Mouse (Mus musculus): ENCODE results near the gene Olfr373. TPM values are rescaled to one million over a fixed set of nuclear protein-coding genes. Genes with fewer than 3 reads are reported as not detected.

Gene Olfr373
- polyA plus RNA-seq, 1 experiment: not detected

DNA sequence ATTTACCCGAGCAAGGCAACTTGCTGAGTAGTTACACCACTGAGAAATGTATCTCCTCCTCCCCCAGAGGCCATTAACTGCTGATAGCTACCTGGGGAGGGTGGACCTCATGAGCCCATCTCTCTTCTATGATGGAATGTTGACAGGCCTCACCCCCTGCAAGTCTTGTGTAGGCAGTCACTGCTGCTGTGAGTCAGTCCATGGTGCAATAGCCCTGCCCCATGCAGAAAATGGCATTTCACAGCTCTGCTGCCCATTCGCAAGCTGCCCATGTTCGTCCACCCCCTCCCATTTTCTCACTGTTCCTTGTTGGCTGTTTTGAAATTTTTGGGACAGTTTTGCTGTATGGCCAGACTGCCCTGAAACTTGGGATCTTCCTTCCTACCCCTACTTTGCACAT lies 62.5 kb downstream of the Olfr373 start:
- Histone ChIP-seq H3K4me1 (ENCODE audit: control insufficient read depth, insufficient read depth, low read length) (peaks cover 39% of the 10 kb centered on the region), H3K4me3 (ENCODE audit: insufficient read depth, low read length) (no peak overlapping the region), H3K27ac (ENCODE audit: insufficient read depth, low read depth, low read length) (peak overlapping the region; percentile 37)
- no peak for TF ChIP-seq POLR2A (IDR thresholded peaks at IDR 0.05; ENCODE audit: borderline replicate concordance, low read depth, low read length)
- no peak for TF ChIP-seq CTCF (IDR thresholded peaks at IDR 0.05; ENCODE audit: low read depth, low read length)

DNA sequence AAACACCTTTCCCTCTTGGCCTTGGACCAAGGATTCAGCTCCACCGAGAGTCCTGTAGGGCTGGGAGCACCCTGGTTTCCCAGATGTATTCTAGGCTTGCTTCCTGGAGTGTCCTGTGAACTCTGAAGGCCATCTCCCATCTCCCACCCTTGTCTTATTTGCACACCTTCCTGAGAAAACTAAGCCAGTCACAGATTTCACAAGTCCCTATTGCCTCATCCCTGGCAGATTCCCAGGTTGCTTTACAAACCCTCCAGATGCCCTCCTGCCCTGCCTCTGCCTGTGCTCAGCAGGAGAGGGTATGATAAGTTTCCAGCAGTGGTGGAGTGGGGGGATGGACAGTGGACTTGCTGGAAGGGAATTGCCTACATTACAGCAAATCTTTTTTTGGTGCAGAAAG lies 63.1 kb downstream of the Olfr373 start:
- H3K4me1 ChIP-seq (ENCODE audit: control insufficient read depth, insufficient read depth, low read length): peaks cover 42% of the 10 kb centered on the region
- peak overlapping the region; percentile 19; the same call in 1 of the 2 replicates for H3K27ac ChIP-seq (ENCODE audit: insufficient read depth, low read depth, low read length)
- H3K4me3 ChIP-seq (ENCODE audit: insufficient read depth, low read length): no peak overlapping the region
- TF ChIP-seq CTCF (IDR thresholded peaks at IDR 0.05; ENCODE audit: low read depth, low read length) (no peak), POLR2A (IDR thresholded peaks at IDR 0.05; ENCODE audit: borderline replicate concordance, low read depth, low read length) (no peak)

DNA sequence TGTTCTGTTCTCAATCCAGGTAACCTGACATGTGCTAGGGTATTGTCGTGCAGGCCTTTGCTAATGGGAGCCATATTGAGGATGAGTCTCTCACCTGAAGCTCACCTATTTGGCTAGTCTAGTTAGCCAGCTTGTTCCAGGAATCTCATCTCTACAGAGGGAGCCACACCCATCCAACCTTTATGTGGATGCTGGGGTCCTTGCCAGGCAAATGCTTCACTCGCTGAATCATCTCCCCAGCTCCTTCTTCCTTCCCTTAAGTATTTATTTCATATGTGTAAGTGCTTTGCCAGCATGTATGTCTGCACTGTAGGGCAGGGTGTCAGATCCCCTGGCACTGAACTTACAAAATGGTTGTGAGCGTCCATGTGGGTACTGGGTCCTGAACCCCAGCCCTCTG lies 63.6 kb downstream of the Olfr373 start:
- H3K27ac ChIP-seq (ENCODE audit: insufficient read depth, low read depth, low read length): no peak overlapping the region
- TF ChIP-seq POLR2A (IDR thresholded peaks at IDR 0.05; ENCODE audit: borderline replicate concordance, low read depth, low read length): no peak
- TF ChIP-seq CTCF (IDR thresholded peaks at IDR 0.05; ENCODE audit: low read depth, low read length): no peak
- H3K4me1 ChIP-seq (ENCODE audit: control insufficient read depth, insufficient read depth, low read length): peaks cover 47% of the 10 kb centered on the region
- no peak overlapping the region for H3K4me3 ChIP-seq (ENCODE audit: insufficient read depth, low read length)

DNA sequence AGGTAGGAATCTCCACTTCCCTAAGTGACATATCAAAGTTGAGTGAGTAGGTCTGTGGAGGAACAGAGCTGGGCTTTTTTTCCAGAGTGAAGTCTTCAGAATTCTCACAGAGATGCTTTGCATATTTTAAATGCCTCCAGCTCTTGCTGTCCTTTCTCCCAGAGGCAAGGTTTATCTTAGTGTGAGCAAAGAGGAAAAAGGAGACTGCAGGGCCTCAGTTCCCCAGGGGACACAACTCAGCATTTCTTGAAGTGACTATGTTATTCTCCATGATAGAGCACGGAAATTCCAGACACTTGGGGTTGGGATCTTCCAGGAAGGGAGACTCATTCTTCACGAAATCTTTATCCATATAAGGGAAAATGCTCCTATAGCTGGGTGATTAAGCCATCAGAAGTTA lies 64.3 kb downstream of the Olfr373 start:
- TF ChIP-seq CTCF (IDR thresholded peaks at IDR 0.05; ENCODE audit: low read depth, low read length): no peak
- TF ChIP-seq POLR2A (IDR thresholded peaks at IDR 0.05; ENCODE audit: borderline replicate concordance, low read depth, low read length): no peak
- Histone ChIP-seq H3K4me1 (ENCODE audit: control insufficient read depth, insufficient read depth, low read length) (peaks cover 51% of the 10 kb centered on the region), H3K27ac (ENCODE audit: insufficient read depth, low read depth, low read length) (no peak overlapping the region), H3K4me3 (ENCODE audit: insufficient read depth, low read length) (no peak overlapping the region)

DNA sequence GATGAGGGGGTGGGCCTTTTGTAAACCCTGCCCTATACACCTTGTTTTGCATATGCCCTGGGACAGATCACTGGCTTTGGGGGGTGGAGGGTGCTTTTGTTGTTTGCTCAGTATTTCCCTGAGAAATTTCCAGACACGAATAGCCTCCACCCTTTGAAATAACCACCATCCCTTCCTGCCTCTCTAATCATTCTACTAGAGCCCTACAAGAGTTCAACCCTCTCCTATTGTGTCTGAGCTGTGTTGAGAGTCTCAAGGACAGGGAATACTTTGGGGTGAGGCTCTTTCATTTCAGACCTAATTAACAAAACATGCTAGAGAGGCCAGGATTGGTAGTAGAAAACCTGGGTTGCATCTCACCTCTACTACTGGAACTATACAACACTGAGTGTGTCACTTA lies 66.1 kb downstream of the Olfr373 start:
- peaks cover 56% of the 10 kb centered on the region for H3K4me1 ChIP-seq (ENCODE audit: control insufficient read depth, insufficient read depth, low read length)
- TF ChIP-seq CTCF (IDR thresholded peaks at IDR 0.05; ENCODE audit: low read depth, low read length) (no peak), POLR2A (IDR thresholded peaks at IDR 0.05; ENCODE audit: borderline replicate concordance, low read depth, low read length) (no peak)
- H3K4me3 ChIP-seq (ENCODE audit: insufficient read depth, low read length): no peak overlapping the region
- no peak overlapping the region for H3K27ac ChIP-seq (ENCODE audit: insufficient read depth, low read depth, low read length)

DNA sequence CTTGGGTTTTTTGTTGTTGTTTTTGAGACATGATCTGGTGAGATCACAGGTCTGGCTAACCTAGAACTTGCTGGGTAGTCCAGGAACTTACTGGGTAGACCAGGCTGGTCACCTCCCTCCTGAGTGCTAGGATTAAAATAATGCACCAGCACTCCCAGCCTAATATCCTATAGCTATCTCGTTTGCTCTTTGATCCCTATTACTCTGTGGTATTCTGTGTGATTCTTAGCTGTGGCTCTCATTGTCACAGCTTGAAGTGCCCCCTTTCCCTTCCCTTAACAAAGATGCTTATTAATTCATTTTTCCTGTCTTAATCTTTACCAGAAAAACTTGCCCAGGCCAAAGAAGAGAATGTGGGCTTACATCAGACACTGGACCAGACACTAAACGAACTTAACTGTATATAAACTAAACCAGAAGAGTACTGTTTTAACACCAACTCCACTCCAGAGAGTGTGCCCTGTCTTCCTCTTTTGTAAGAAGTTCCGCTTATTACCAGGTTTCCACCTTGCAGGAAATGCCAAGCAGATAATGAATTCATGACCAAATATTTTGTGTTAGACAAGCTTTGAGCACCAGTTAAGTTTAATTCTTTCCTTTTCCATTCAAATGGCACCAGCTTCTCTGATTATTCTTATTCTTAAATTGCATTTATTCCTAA lies 68.6 kb downstream of the Olfr373 start:
- Histone ChIP-seq H3K27ac (ENCODE audit: insufficient read depth, low read depth, low read length) (peak overlapping the region; percentile 48), H3K4me3 (ENCODE audit: insufficient read depth, low read length) (no peak overlapping the region), H3K4me1 (ENCODE audit: control insufficient read depth, insufficient read depth, low read length) (peaks cover 43% of the 10 kb centered on the region)
- TF ChIP-seq POLR2A (IDR thresholded peaks at IDR 0.05; ENCODE audit: borderline replicate concordance, low read depth, low read length): no peak
- TF ChIP-seq CTCF (IDR thresholded peaks at IDR 0.05; ENCODE audit: low read depth, low read length): no peak

Other genes starting within 250 kb of the Olfr373 start
- gene Zfp709, start 201.2 kb upstream of the Olfr373 start, polyA plus RNA-seq (2012; ENCODE audit: insufficient read depth, insufficient read length, missing spikeins): 8.6 and 9.1 TPM in 2 replicates
- gene Zfp882, start 174.6 kb upstream of the Olfr373 start, polyA plus RNA-seq (2012; ENCODE audit: insufficient read depth, insufficient read length, missing spikeins): 1.1 and 1.2 TPM in 2 replicates
- gene Zfp617, start 174.5 kb upstream of the Olfr373 start, polyA plus RNA-seq (2012; ENCODE audit: insufficient read depth, insufficient read length, missing spikeins): 14.4 and 17.5 TPM in 2 replicates
- 12.0 and 13.8 TPM in 2 replicates for gene Zfp961, start 132.1 kb upstream of the Olfr373 start, polyA plus RNA-seq (2012; ENCODE audit: insufficient read depth, insufficient read length, missing spikeins)
- gene Cyp4f18, start 73.6 kb upstream of the Olfr373 start, polyA plus RNA-seq (2012; ENCODE audit: insufficient read depth, insufficient read length, missing spikeins): 16.6 and 18.1 TPM in 2 replicates
- not detected in 2 replicates for gene Olfr372, start 42.0 kb upstream of the Olfr373 start, polyA plus RNA-seq (2012; ENCODE audit: insufficient read depth, insufficient read length, missing spikeins)
- gene Olfr374, start 23.9 kb downstream of the Olfr373 start, polyA plus RNA-seq (2012; ENCODE audit: insufficient read depth, insufficient read length, missing spikeins): 0.32 and 0.52 TPM in 2 replicates
- 235 and 239 TPM in 2 replicates for gene Tpm4, start 51.8 kb downstream of the Olfr373 start, polyA plus RNA-seq (2012; ENCODE audit: insufficient read depth, insufficient read length, missing spikeins)
- 113 and 128 TPM in 2 replicates for gene Rab8a, start 78.0 kb downstream of the Olfr373 start, polyA plus RNA-seq (2012; ENCODE audit: insufficient read depth, insufficient read length, missing spikeins)
- gene Hsh2d, start 106.5 kb downstream of the Olfr373 start, polyA plus RNA-seq (2012; ENCODE audit: insufficient read depth, insufficient read length, missing spikeins): 0.29 TPM in 1 of 2 replicates, not detected in the other
- gene Cib3, start 129.7 kb downstream of the Olfr373 start, polyA plus RNA-seq (2012; ENCODE audit: insufficient read depth, insufficient read length, missing spikeins): 0.54 TPM in 1 of 2 replicates, not detected in the other
- gene Gm11034, start 130.5 kb downstream of the Olfr373 start, polyA plus RNA-seq (2012; ENCODE audit: insufficient read depth, insufficient read length, missing spikeins): not detected in 2 replicates
- gene Fam32a, start 136.6 kb downstream of the Olfr373 start, polyA plus RNA-seq (2012; ENCODE audit: insufficient read depth, insufficient read length, missing spikeins): 56.6 and 58.3 TPM in 2 replicates
- 51.4 and 60.2 TPM in 2 replicates for gene Ap1m1, start 156.8 kb downstream of the Olfr373 start, polyA plus RNA-seq (2012; ENCODE audit: insufficient read depth, insufficient read length, missing spikeins)
- gene Gm10282, start 222.1 kb downstream of the Olfr373 start, polyA plus RNA-seq (2012; ENCODE audit: insufficient read depth, insufficient read length, missing spikeins): 6.7 TPM in 1 of 2 replicates, not detected in the other
- gene Klf2, start 235.9 kb downstream of the Olfr373 start, polyA plus RNA-seq (2012; ENCODE audit: insufficient read depth, insufficient read length, missing spikeins): 34.3 and 37.1 TPM in 2 replicates

Measured in bone marrow macrophage, adult 2 months (primary cell).